Mouse (Mus musculus) cerebellum, adult 2 months (tissue): ENCODE data around the gene Oxtr.

Experiments used
- CTCF ChIP-seq: fragments of 200-500 bp; IDR thresholded peaks from 2 replicates; pipeline ENCODE4 v1.5.1; 2011; ENCODE audit warnings: low read depth, mild to moderate bottlenecking, control low read depth, low read length, moderate library complexity, borderline replicate concordance; ENCODE audit not compliant: insufficient read depth
- POLR2A ChIP-seq: fragments of 200-500 bp; IDR thresholded peaks from 2 replicates; pipeline ENCODE4 v1.6.1; 2011; ENCODE audit warnings: low read length, control low read depth, borderline replicate concordance; ENCODE audit not compliant: insufficient read depth

GRCm38 (mm10) chr6:112489181-112489909 lies 398 bp downstream of the Oxtr start:
- no peak for TF ChIP-seq CTCF
- no peak for TF ChIP-seq POLR2A
